Mouse (Mus musculus): Measurements from ENCODE around the gene Xaf1. TPM values are rescaled to one million over a fixed set of nuclear protein-coding genes. Genes with fewer than 3 reads are reported as not detected.
A peak's percentile ranks its signal among the peaks of the same experiment; 100 is the strongest.

Xaf1 gene
- 2.7 and 2.8 TPM in 2 replicates for polyA plus RNA-seq (2014; fragmentation: Nextera tagmentation; extraction: Ambion mirVana)

GRCm38 (mm10) chr11:72301334-72301733, at the start of gene Xaf1:
TSS of gene Xaf1 (plus strand) at chr11:72301629.
- Histone ChIP-seq H3K4me3 (ENCODE audit: low read depth, low read length) (peak within 1 kb of the TSS; percentile 16; the same call in 1 of the 2 replicates), H3K9me3 (ENCODE audit: control insufficient read depth, low read length) (no peaks in the 10 kb centered on the region), H3K9ac (ENCODE audit: low read depth, low read length) (no peak within 1 kb of the TSS; the same call in 1 of the 2 replicates), H3K36me3 (ENCODE audit: control insufficient read depth, insufficient read depth, low read length) (no peaks in the 10 kb centered on the region), H3K4me2 (peak within 1 kb of the TSS; percentile 30), H3K4me1 (replicated peaks; ENCODE audit: control insufficient read depth, insufficient read depth, low read length) (no peaks in the 10 kb centered on the region), H3K27ac (ENCODE audit: low read depth, low read length) (no peak within 1 kb of the TSS), H3K27me3 (replicated peaks; ENCODE audit: control insufficient read depth, insufficient read depth, low read length) (no peaks in the 10 kb centered on the region)
- no peak for ATAC-seq (replicated peaks; ENCODE audit: low FRiP score)
- no peak for DNase-seq (ENCODE audit: low spot score)
- 16% methylated on average over 6 of the region's 6 CpGs for WGBS

- WGBS, result 85% methylated on average over 4 of the region's 4 CpGs
- H3K27me3 ChIP-seq (replicated peaks; ENCODE audit: control insufficient read depth, insufficient read depth, low read length), result no peaks in the 10 kb centered on the region
These were observed 45.8 kb upstream of the Xaf1 start for GRCm38 (mm10) chr11:72255629-72256028.

GRCm38 (mm10) chr11:72256441-72256840, 45.0 kb upstream of the Xaf1 start:
- DNase-seq (ENCODE audit: low spot score), result no peak
- WGBS, result 71% methylated on average over 2 of the region's 2 CpGs
- Histone ChIP-seq H3K4me3 (ENCODE audit: low read depth, low read length) (no peak overlapping the region), H3K27ac (ENCODE audit: low read depth, low read length) (no peak overlapping the region), H3K36me3 (ENCODE audit: control insufficient read depth, insufficient read depth, low read length) (no peaks in the 10 kb centered on the region), H3K4me1 (replicated peaks; ENCODE audit: control insufficient read depth, insufficient read depth, low read length) (no peaks in the 10 kb centered on the region), H3K27me3 (replicated peaks; ENCODE audit: control insufficient read depth, insufficient read depth, low read length) (no peaks in the 10 kb centered on the region), H3K9ac (ENCODE audit: low read depth, low read length) (no peak overlapping the region), H3K4me2 (no peak overlapping the region), H3K9me3 (ENCODE audit: control insufficient read depth, low read length) (no peaks in the 10 kb centered on the region)
- ATAC-seq (replicated peaks; ENCODE audit: low FRiP score), result no peak

More at GRCm38 (mm10) chr11:72255629-72256028, 45.8 kb upstream of the Xaf1 start:
- H3K9ac ChIP-seq (ENCODE audit: low read depth, low read length), result no peak overlapping the region
- no peaks in the 10 kb centered on the region for H3K9me3 ChIP-seq (ENCODE audit: control insufficient read depth, low read length)
- no peaks in the 10 kb centered on the region for H3K36me3 ChIP-seq (ENCODE audit: control insufficient read depth, insufficient read depth, low read length)
- ATAC-seq (replicated peaks; ENCODE audit: low FRiP score), result no peak
- DNase-seq (ENCODE audit: low spot score), result no peak
- H3K4me2 ChIP-seq, result no peak overlapping the region
- H3K4me1 ChIP-seq (replicated peaks; ENCODE audit: control insufficient read depth, insufficient read depth, low read length), result no peaks in the 10 kb centered on the region
- H3K4me3 ChIP-seq (ENCODE audit: low read depth, low read length), result no peak overlapping the region
- H3K27ac ChIP-seq (ENCODE audit: low read depth, low read length), result no peak overlapping the region

- H3K4me3 ChIP-seq (ENCODE audit: low read depth, low read length), result peak overlapping the region; percentile 41; the same call in 1 of the 2 replicates
- WGBS, result 13% methylated on average over 9 of the region's 11 CpGs
These were observed 35.9 kb upstream of the Xaf1 start for GRCm38 (mm10) chr11:72265483-72265882.

GRCm38 (mm10) chr11:72266207-72266959, 35.0 kb upstream of the Xaf1 start:
- Histone ChIP-seq H3K27ac (ENCODE audit: low read depth, low read length) (no peak overlapping the region), H3K4me3 (ENCODE audit: low read depth, low read length) (peak overlapping the region; percentile 41), H3K27me3 (replicated peaks; ENCODE audit: control insufficient read depth, insufficient read depth, low read length) (peaks cover 48% of the 10 kb centered on the region), H3K9me3 (ENCODE audit: control insufficient read depth, low read length) (no peaks in the 10 kb centered on the region), H3K4me2 (peak overlapping the region; percentile 72), H3K36me3 (ENCODE audit: control insufficient read depth, insufficient read depth, low read length) (no peaks in the 10 kb centered on the region), H3K4me1 (replicated peaks; ENCODE audit: control insufficient read depth, insufficient read depth, low read length) (no peaks in the 10 kb centered on the region; the same call in 1 of the 2 replicates), H3K9ac (ENCODE audit: low read depth, low read length) (no peak overlapping the region)
- ATAC-seq (replicated peaks; ENCODE audit: low FRiP score) (no peak), DNase-seq (ENCODE audit: low spot score) (peak; percentile 51)
- 2% methylated on average over 46 of the region's 46 CpGs for WGBS

More at GRCm38 (mm10) chr11:72265483-72265882, 35.9 kb upstream of the Xaf1 start:
- Histone ChIP-seq H3K27ac (ENCODE audit: low read depth, low read length) (no peak overlapping the region), H3K9me3 (ENCODE audit: control insufficient read depth, low read length) (no peaks in the 10 kb centered on the region), H3K4me2 (no peak overlapping the region), H3K4me1 (replicated peaks; ENCODE audit: control insufficient read depth, insufficient read depth, low read length) (no peaks in the 10 kb centered on the region; the same call in 1 of the 2 replicates), H3K9ac (ENCODE audit: low read depth, low read length) (no peak overlapping the region), H3K27me3 (replicated peaks; ENCODE audit: control insufficient read depth, insufficient read depth, low read length) (peaks cover 48% of the 10 kb centered on the region), H3K36me3 (ENCODE audit: control insufficient read depth, insufficient read depth, low read length) (no peaks in the 10 kb centered on the region)
- ATAC-seq (replicated peaks; ENCODE audit: low FRiP score) (no peak), DNase-seq (ENCODE audit: low spot score) (no peak)

- no peaks in the 10 kb centered on the region; the same call in 1 of the 2 replicates for H3K4me1 ChIP-seq (replicated peaks; ENCODE audit: control insufficient read depth, insufficient read depth, low read length)
- H3K27me3 ChIP-seq (replicated peaks; ENCODE audit: control insufficient read depth, insufficient read depth, low read length), result peaks cover 48% of the 10 kb centered on the region
- peak within 1 kb of the TSS; percentile 72 for H3K4me2 ChIP-seq
- no peak for ATAC-seq (replicated peaks; ENCODE audit: low FRiP score)
- H3K9me3 ChIP-seq (ENCODE audit: control insufficient read depth, low read length), result no peaks in the 10 kb centered on the region
- no peak within 1 kb of the TSS for H3K27ac ChIP-seq (ENCODE audit: low read depth, low read length)
- H3K9ac ChIP-seq (ENCODE audit: low read depth, low read length), result no peak within 1 kb of the TSS
- peak within 1 kb of the TSS; percentile 41 for H3K4me3 ChIP-seq (ENCODE audit: low read depth, low read length)
- H3K36me3 ChIP-seq (ENCODE audit: control insufficient read depth, insufficient read depth, low read length), result no peaks in the 10 kb centered on the region
- peak; percentile 40 for DNase-seq (ENCODE audit: low spot score)
- 6% methylated on average over 36 of the region's 36 CpGs for WGBS
These were observed 34.4 kb upstream of the Xaf1 start, which contains the start of gene Slc13a5 for GRCm38 (mm10) chr11:72266960-72267560. TSS of gene Slc13a5 (minus strand) at chr11:72267222.

GRCm38 (mm10) chr11:72271761-72272160, 29.7 kb upstream of the Xaf1 start:
- H3K27ac ChIP-seq (ENCODE audit: low read depth, low read length), result no peak overlapping the region
- no peak overlapping the region for H3K4me3 ChIP-seq (ENCODE audit: low read depth, low read length)
- no peaks in the 10 kb centered on the region for H3K9me3 ChIP-seq (ENCODE audit: control insufficient read depth, low read length)
- DNase-seq (ENCODE audit: low spot score), result no peak
- H3K4me2 ChIP-seq, result no peak overlapping the region
- no peak overlapping the region for H3K9ac ChIP-seq (ENCODE audit: low read depth, low read length)
- H3K36me3 ChIP-seq (ENCODE audit: control insufficient read depth, insufficient read depth, low read length), result no peaks in the 10 kb centered on the region
- no peak for ATAC-seq (replicated peaks; ENCODE audit: low FRiP score)
- no peaks in the 10 kb centered on the region for H3K4me1 ChIP-seq (replicated peaks; ENCODE audit: control insufficient read depth, insufficient read depth, low read length)
- WGBS, result 56% methylated on average over 1 of the region's 1 CpGs
- peaks cover 19% of the 10 kb centered on the region for H3K27me3 ChIP-seq (replicated peaks; ENCODE audit: control insufficient read depth, insufficient read depth, low read length)

- Histone ChIP-seq H3K9ac (ENCODE audit: low read depth, low read length) (no peak overlapping the region), H3K27ac (ENCODE audit: low read depth, low read length) (no peak overlapping the region), H3K4me2 (no peak overlapping the region), H3K4me1 (replicated peaks; ENCODE audit: control insufficient read depth, insufficient read depth, low read length) (no peaks in the 10 kb centered on the region), H3K4me3 (ENCODE audit: low read depth, low read length) (no peak overlapping the region), H3K27me3 (replicated peaks; ENCODE audit: control insufficient read depth, insufficient read depth, low read length) (peaks cover 3% of the 10 kb centered on the region; the same call in 1 of the 2 replicates), H3K9me3 (ENCODE audit: control insufficient read depth, low read length) (no peaks in the 10 kb centered on the region), H3K36me3 (ENCODE audit: control insufficient read depth, insufficient read depth, low read length) (no peaks in the 10 kb centered on the region)
- WGBS, result 54% methylated on average over 3 of the region's 3 CpGs
- ATAC-seq (replicated peaks; ENCODE audit: low FRiP score) (no peak), DNase-seq (ENCODE audit: low spot score) (no peak)
These were observed 28.1 kb upstream of the Xaf1 start for GRCm38 (mm10) chr11:72273341-72273740.

Data from liver, embryonic 11.5 days (tissue).